Mouse (Mus musculus) heart, adult 8-10 months (tissue): ENCODE results near the gene Pspn. TPM values are rescaled to one million over a fixed set of nuclear protein-coding genes. Genes with fewer than 3 reads are reported as not detected.

Experiments
- DNase-seq: peaks from one replicate; pipeline ENCODE4 v3.0.0; 2022; ENCODE audit warnings: low spot score
- total RNA-seq, 4 experiments: library from RNA; stranded (reverse); gene quantifications; 2 replicates each; pipeline ENCODE4 v1.2.4; 2022

Pspn gene
- total RNA-seq: not detected

GRCm38 (mm10) chr17:56999968-57000609 lies at the start of gene Pspn:
TSS of gene Pspn (minus strand) at chr17:57000018.
- no peak for DNase-seq

GRCm38 (mm10) chr17:57048816-57049215 lies 49.0 kb upstream of the Pspn start:
- no peak for DNase-seq

GRCm38 (mm10) chr17:57047406-57047805 lies 47.6 kb upstream of the Pspn start:
- DNase-seq: no peak

- DNase-seq: no peak
Measured at GRCm38 (mm10) chr17:57041554-57041953, 41.7 kb upstream of the Pspn start, which contains the start of gene Slc25a41. TSS of gene Slc25a41 (minus strand) at chr17:57041654.

- no peak for DNase-seq
Measured at GRCm38 (mm10) chr17:57038978-57039377, 39.2 kb upstream of the Pspn start.

- DNase-seq: no peak
Measured at GRCm38 (mm10) chr17:57032854-57033253, 33.0 kb upstream of the Pspn start.

GRCm38 (mm10) chr17:57031661-57032420 lies 32.0 kb upstream of the Pspn start:
- peak; percentile 100 for DNase-seq

GRCm38 (mm10) chr17:57030931-57031660 lies 31.3 kb upstream of the Pspn start, which contains the start of gene Khsrp:
TSS of gene Khsrp (minus strand) at chr17:57031522.
- no peak for DNase-seq

GRCm38 (mm10) chr17:57029691-57030090 lies 29.9 kb upstream of the Pspn start:
- no peak for DNase-seq

GRCm38 (mm10) chr17:57027471-57027870 lies 27.7 kb upstream of the Pspn start:
- no peak for DNase-seq

- DNase-seq: no peak
Measured at GRCm38 (mm10) chr17:57020960-57021359, 21.1 kb upstream of the Pspn start.

GRCm38 (mm10) chr17:57019693-57020092 lies 19.9 kb upstream of the Pspn start:
- DNase-seq: no peak

GRCm38 (mm10) chr17:57012245-57012795 lies 12.5 kb upstream of the Pspn start:
- no peak for DNase-seq

- peak; percentile 93 for DNase-seq
Measured at GRCm38 (mm10) chr17:57011236-57012141, 11.7 kb upstream of the Pspn start, which contains the start of the genes Gtf2f1 and Gm17949. TSS of gene Gtf2f1 (minus strand) at chr17:57011288. TSS of gene Gm17949 (plus strand) at chr17:57011469.

- DNase-seq: no peak
Measured at GRCm38 (mm10) chr17:57010911-57011235, 11.1 kb upstream of the Pspn start.

GRCm38 (mm10) chr17:57007137-57007905 lies 7.5 kb upstream of the Pspn start:
- DNase-seq: no peak

- no peak for DNase-seq
Measured at GRCm38 (mm10) chr17:57003994-57004393, 4.2 kb upstream of the Pspn start.

- no peak for DNase-seq
Measured at GRCm38 (mm10) chr17:57001228-57001627, 1.4 kb upstream of the Pspn start.

GRCm38 (mm10) chr17:56999414-56999813 lies 404 bp downstream of the Pspn start:
- no peak for DNase-seq

- DNase-seq: peak; percentile 98
Measured at GRCm38 (mm10) chr17:56997029-56997667, 2.7 kb downstream of the Pspn start, which contains the start of gene Alkbh7. TSS of gene Alkbh7 (plus strand) at chr17:56997339.
